Mouse (Mus musculus) CH12.LX (cell line): ENCODE data around the gene Tpst1. TPM values are rescaled to one million over a fixed set of nuclear protein-coding genes. Genes with fewer than 3 reads are reported as not detected.

Experiments
- DNase-seq: peaks from one replicate; pipeline ENCODE4 v3.0.0-alpha.2; 2013; ENCODE audit errors: extremely low read depth
- H3K27ac ChIP-seq: 2 replicates; pipeline ENCODE4 v1.5.1; 2012; ENCODE audit warnings: low read depth, mild to moderate bottlenecking, control low read depth, moderate library complexity; ENCODE audit not compliant: insufficient read depth
- H3K27me3 ChIP-seq: replicated peaks from 2 replicates; pipeline ENCODE3; 2012; ENCODE audit warnings: inconsistent platforms
- H3K36me3 ChIP-seq, 2 experiments: replicated peaks in 1 of 2; 2 replicates each; pipeline versions ENCODE3 to v1.6.1; 2012; ENCODE audit warnings: inconsistent platforms in 1 of 2, low read length in 1 of 2, mild to moderate bottlenecking in 1 of 2, mixed read lengths in 1 of 2, moderate library complexity in 1 of 2; ENCODE audit not compliant: control insufficient read depth in 1 of 2, insufficient read depth in 1 of 2
- H3K4me1 ChIP-seq, 2 experiments: 2 replicates each; pipeline ENCODE4 v1.6.1; 2012; ENCODE audit warnings: inconsistent platforms in 1 of 2, moderate library complexity in 1 of 2; ENCODE audit not compliant: insufficient read depth in 2 of 2, control insufficient read depth in 1 of 2
- H3K4me2 ChIP-seq: 2 replicates; pipeline ENCODE4 v1.6.1; 2012; ENCODE audit warnings: low read depth, mild to moderate bottlenecking, control low read depth; ENCODE audit not compliant: poor library complexity, insufficient read depth, severe bottlenecking
- H3K4me3 ChIP-seq, 3 experiments: fragments of 150-350 bp in 1 of 3; sonication (generic) in 1 of 3; replicated peaks in 1 of 3; 2 replicates each; pipeline versions ENCODE3 to v1.5.1; 2011 to 2012; ENCODE audit warnings: low read depth in 2 of 3, low read length in 2 of 3, mild to moderate bottlenecking in 2 of 3, moderate library complexity in 2 of 3, control low read depth in 1 of 3, improper control_type of control experiment in 1 of 3, inconsistent platforms in 1 of 3, mixed read lengths in 1 of 3; ENCODE audit not compliant: poor library complexity in 1 of 3
- H3K79me2 ChIP-seq: replicated peaks from 2 replicates; pipeline ENCODE4 v1.6.1; 2012; ENCODE audit warnings: mild to moderate bottlenecking, moderate library complexity; ENCODE audit not compliant: control insufficient read depth, poor library complexity, insufficient read depth, severe bottlenecking; ENCODE audit errors: extremely low read depth
- H3K9ac ChIP-seq: 2 replicates; pipeline ENCODE4 v1.6.1; 2012; ENCODE audit warnings: low read depth, mild to moderate bottlenecking, control low read depth, moderate library complexity; ENCODE audit not compliant: insufficient read depth
- H3K9me3 ChIP-seq: replicated peaks from 2 replicates; pipeline ENCODE3; 2012; ENCODE audit warnings: low read length, inconsistent platforms, mixed read lengths
- BHLHE40 ChIP-seq: IDR thresholded peaks from 2 replicates; pipeline ENCODE4 v1.6.1; 2011; ENCODE audit warnings: mild to moderate bottlenecking, low read depth, low read length, improper control_type of control experiment
- CHD1 ChIP-seq: IDR thresholded peaks from 2 replicates; pipeline ENCODE4 v1.6.1; 2012; ENCODE audit warnings: low read depth, low read length, improper control_type of control experiment, inconsistent platforms
- E2F4 ChIP-seq: IDR thresholded peaks from 2 replicates; pipeline ENCODE4 v1.6.1; 2011; ENCODE audit warnings: low read depth, low read length, improper control_type of control experiment; ENCODE audit not compliant: insufficient replicate concordance
- ELF1 ChIP-seq: IDR thresholded peaks from 2 replicates; pipeline ENCODE4 v1.6.1; 2014; ENCODE audit warnings: low read depth, mild to moderate bottlenecking, inconsistent platforms, low read length, improper control_type of control experiment
- ETS1 ChIP-seq: conservative IDR thresholded peaks from 2 replicates; pipeline ENCODE4 v1.6.1; 2012; ENCODE audit warnings: low read depth, mild to moderate bottlenecking, inconsistent platforms, low read length, improper control_type of control experiment, moderate library complexity
- GABPA ChIP-seq: IDR thresholded peaks from 2 replicates; pipeline ENCODE4 v1.6.1; 2012; ENCODE audit warnings: low read depth, low read length, improper control_type of control experiment, inconsistent platforms; ENCODE audit not compliant: insufficient replicate concordance
- HCFC1 ChIP-seq: IDR thresholded peaks from 2 replicates; pipeline ENCODE4 v1.6.1; 2012; ENCODE audit warnings: low read depth, mild to moderate bottlenecking, inconsistent platforms, low read length, improper control_type of control experiment
- IRF4 ChIP-seq: IDR thresholded peaks from 2 replicates; pipeline ENCODE4 v1.6.1; 2014; ENCODE audit warnings: low read depth, mild to moderate bottlenecking, inconsistent platforms, low read length, improper control_type of control experiment
- JUN ChIP-seq: IDR thresholded peaks from 2 replicates; pipeline ENCODE4 v1.6.1; 2011; ENCODE audit warnings: low read depth, mild to moderate bottlenecking, low read length, improper control_type of control experiment, moderate library complexity; ENCODE audit not compliant: insufficient read depth
- JUND ChIP-seq: conservative IDR thresholded peaks from 2 replicates; pipeline ENCODE4 v1.6.1; 2011; ENCODE audit warnings: low read depth, low read length, improper control_type of control experiment
- KAT2A ChIP-seq: IDR thresholded peaks from 2 replicates; pipeline ENCODE4 v1.6.1; 2012; ENCODE audit warnings: low read length, improper control_type of control experiment, inconsistent platforms; ENCODE audit not compliant: insufficient replicate concordance
- MAFK ChIP-seq: IDR thresholded peaks from 2 replicates; pipeline ENCODE4 v1.6.1; 2011; ENCODE audit warnings: low read length, improper control_type of control experiment; ENCODE audit not compliant: insufficient replicate concordance
- MAX ChIP-seq: IDR thresholded peaks from 2 replicates; pipeline ENCODE4 v1.6.1; 2011; ENCODE audit warnings: low read length, improper control_type of control experiment
- MAZ ChIP-seq: IDR thresholded peaks from 2 replicates; pipeline ENCODE4 v1.6.1; 2012; ENCODE audit warnings: low read depth, mild to moderate bottlenecking, inconsistent platforms, low read length, improper control_type of control experiment, moderate library complexity
- MXI1 ChIP-seq: IDR thresholded peaks from 2 replicates; pipeline ENCODE4 v1.6.1; 2011; ENCODE audit warnings: mild to moderate bottlenecking, low read depth, low read length, improper control_type of control experiment
- NRF1 ChIP-seq: IDR thresholded peaks from 2 replicates; pipeline ENCODE4 v1.6.1; 2014; ENCODE audit warnings: low read depth, mild to moderate bottlenecking, inconsistent platforms, low read length, improper control_type of control experiment, moderate library complexity
- RAD21 ChIP-seq: IDR thresholded peaks from 2 replicates; pipeline ENCODE4 v1.6.1; 2011; ENCODE audit warnings: low read depth, mild to moderate bottlenecking, low read length, improper control_type of control experiment, moderate library complexity
- RCOR1 ChIP-seq: conservative IDR thresholded peaks from 2 replicates; pipeline ENCODE4 v1.6.1; 2012; ENCODE audit warnings: low read depth, mild to moderate bottlenecking, inconsistent platforms, low read length, improper control_type of control experiment
- SIN3A ChIP-seq: IDR thresholded peaks from 2 replicates; pipeline ENCODE4 v1.6.1; 2012; ENCODE audit warnings: low read length, improper control_type of control experiment, inconsistent platforms
- TBP ChIP-seq: conservative IDR thresholded peaks from 2 replicates; pipeline ENCODE4 v1.6.1; 2011; ENCODE audit warnings: low read depth, low read length, improper control_type of control experiment
- TCF12 ChIP-seq: IDR thresholded peaks from 2 replicates; pipeline ENCODE4 v1.6.1; 2014; ENCODE audit warnings: low read depth, mild to moderate bottlenecking, inconsistent platforms, low read length, improper control_type of control experiment
- UBTF ChIP-seq: IDR thresholded peaks from 2 replicates; pipeline ENCODE4 v1.6.1; 2012; ENCODE audit warnings: low read depth, mild to moderate bottlenecking, inconsistent platforms, low read length, improper control_type of control experiment, moderate library complexity
- USF1 ChIP-seq: IDR thresholded peaks from 2 replicates; pipeline ENCODE4 v1.6.1; 2014; ENCODE audit warnings: low read depth, mild to moderate bottlenecking, inconsistent platforms, low read length, improper control_type of control experiment
- USF2 ChIP-seq: conservative IDR thresholded peaks from 2 replicates; pipeline ENCODE4 v1.6.1; 2011; ENCODE audit warnings: low read depth, low read length, improper control_type of control experiment
- ZC3H11A ChIP-seq: IDR thresholded peaks from 2 replicates; pipeline ENCODE4 v1.6.1; 2012; ENCODE audit warnings: low read depth, mild to moderate bottlenecking, inconsistent platforms, low read length, improper control_type of control experiment
- ZKSCAN1 ChIP-seq: IDR thresholded peaks from 2 replicates; pipeline ENCODE4 v1.6.1; 2012; ENCODE audit warnings: low read depth, inconsistent platforms, low read length, improper control_type of control experiment, borderline replicate concordance
- ZMIZ1 ChIP-seq: IDR thresholded peaks from 2 replicates; pipeline ENCODE4 v1.6.1; 2012; ENCODE audit warnings: low read depth, mild to moderate bottlenecking, inconsistent platforms, low read length, improper control_type of control experiment
- ZNF384 ChIP-seq: IDR thresholded peaks from 2 replicates; pipeline ENCODE4 v1.6.1; 2012; ENCODE audit warnings: low read depth, low read length, improper control_type of control experiment, inconsistent platforms
- dilution Hi-C: fragments of 300-500 bp; cut with MboI; formaldehyde crosslinking; loops from 2 replicates; pipeline ENCODE4 v1.14.3; 2020; ENCODE audit warnings: low sequenced_read_pairs; ENCODE audit not compliant: extremely low pct_unique_long_range_greater_than_20kb, extremely low pct_ligation_motif_present
- in situ Hi-C: fragments of 300-500 bp; cut with MboI; formaldehyde crosslinking; loops from 3 replicates; pipeline ENCODE4 v1.14.3; 2019; ENCODE audit warnings: low sequenced_read_pairs, low pct_ligation_motif_present, low pct_unique_long_range_greater_than_20kb, mixed read lengths
- polyA plus RNA-seq: library from polyadenylated mRNA; unstranded; fragments of >175 nt; gene quantifications from 2 replicates; pipeline ENCODE4 v1.2.1, GENCODE M21; 2012; ENCODE audit warnings: low read depth; ENCODE audit not compliant: insufficient read length
- total RNA-seq, 2 experiments: library from RNA; depleted of rRNA; stranded (reverse); fragments of 300-350 nt in 1 of 2; fragments of >200 nt in 1 of 2; gene quantifications; 2 replicates each; pipeline ENCODE4 v1.2.3; 2012 to 2014

Gene Tpst1
- total RNA-seq (2012; rRNA removed) = 36.8 and 45.5 TPM in 2 replicates
- 49.9 and 52.5 TPM in 2 replicates for total RNA-seq (2014; rRNA removed)
- 43.2 and 50.4 TPM in 2 replicates for polyA plus RNA-seq

DNA sequence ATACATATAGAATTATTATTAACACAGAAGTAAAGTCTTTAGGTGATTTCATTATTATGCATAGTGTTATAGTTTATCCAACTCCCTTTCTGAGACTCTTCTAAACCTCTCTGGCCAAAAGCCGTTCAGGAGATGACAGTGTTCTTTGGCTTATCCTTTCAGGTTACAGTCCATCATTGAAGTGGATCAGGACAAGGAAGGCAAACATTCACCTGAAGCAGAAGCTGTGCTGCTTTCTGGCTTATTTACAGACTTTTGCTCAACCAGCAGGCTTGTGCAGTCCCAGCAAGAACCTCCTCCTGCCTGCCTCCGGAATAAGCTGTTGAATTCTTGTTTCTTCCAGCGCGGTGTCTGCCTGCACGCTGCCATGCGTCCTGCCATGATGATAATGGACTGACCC lies at the start of gene Tpst1:
Gene Tpst1 (plus strand): TSS at position 301 of the 400 bp plus-strand sequence.
- H3K4me3 ChIP-seq = no peak within 1 kb of the TSS
- no peaks in the 10 kb centered on the region for H3K36me3 ChIP-seq
- H3K9ac ChIP-seq = no peak within 1 kb of the TSS
- no peak within 1 kb of the TSS for H3K4me2 ChIP-seq
- no peak for DNase-seq
- in situ Hi-C loops = no loop called here
- no peaks in the 10 kb centered on the region for H3K79me2 ChIP-seq
- H3K27me3 ChIP-seq = peaks cover 1% of the 10 kb centered on the region
- no peak within 1 kb of the TSS for H3K27ac ChIP-seq
- TF ChIP-seq NRF1 (no peak), UBTF (no peak), MAFK (no peak), ZKSCAN1 (no peak), ELF1 (no peak)
- dilution Hi-C loops = no loop called here
- H3K4me1 ChIP-seq = peaks cover 0 to 9% of the 10 kb centered on the region in 2 experiments; a peak in 2 of 4 replicates
- peaks cover 3% of the 10 kb centered on the region for H3K9me3 ChIP-seq

DNA sequence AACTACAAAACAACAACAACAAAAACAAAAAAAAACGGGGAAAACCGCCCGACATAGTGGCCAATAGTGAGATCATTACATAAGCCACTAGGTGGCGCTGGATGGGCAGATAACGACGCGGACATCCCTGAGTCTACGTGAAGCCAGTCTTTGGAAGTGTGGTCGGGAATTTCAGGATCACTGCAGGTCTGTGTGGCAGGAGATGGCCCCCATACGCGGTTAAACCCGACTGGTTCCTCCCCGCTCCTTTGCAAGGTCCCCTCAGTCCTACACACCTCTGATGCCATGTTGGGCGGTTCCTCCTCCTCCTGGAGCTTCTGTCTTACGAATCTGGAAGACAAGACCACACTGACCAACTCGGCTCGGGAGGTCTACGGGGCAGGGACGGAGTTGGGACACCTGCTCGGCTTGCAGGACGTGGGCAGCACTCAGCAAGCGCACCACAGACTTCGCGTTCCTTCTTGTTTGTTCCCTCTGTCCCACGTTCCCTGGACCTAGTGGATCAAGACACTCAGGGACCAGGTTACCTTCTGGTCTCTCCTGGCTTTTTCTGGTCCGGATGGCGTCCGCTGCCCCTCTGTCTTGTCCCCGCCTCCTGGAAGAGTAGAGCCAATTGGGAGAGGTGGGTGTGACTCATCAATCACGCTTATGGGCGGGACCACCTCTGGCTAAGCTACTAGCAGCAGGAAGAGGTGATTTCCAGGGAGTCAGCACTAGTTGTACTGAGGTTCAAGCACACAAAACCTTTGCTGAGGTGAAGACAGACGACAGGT lies 49.2 kb upstream of the Tpst1 start:
- H3K4me1 ChIP-seq = peaks cover 22 to 48% of the 10 kb centered on the region in 2 experiments
- no peak for TF ChIP-seq UBTF
- TF ChIP-seq ZKSCAN1 = no peak
- TF ChIP-seq CHD1 = no peak
- no peak; the same call in 1 of the 2 replicates for TF ChIP-seq MAX
- peak; percentile 30; the same call in 1 of the 2 replicates for TF ChIP-seq JUND
- TF ChIP-seq SIN3A = peak; percentile 74
- TF ChIP-seq MAFK = 0 out of 2 replicates have a peak, but pooled peaks have one; percentile 25
- peak; percentile 11; the same call in 1 of the 2 replicates for TF ChIP-seq NRF1
- TF ChIP-seq BHLHE40 = peak; percentile 85
- TF ChIP-seq USF2 = no peak
- no peak for TF ChIP-seq ETS1
- no peak for TF ChIP-seq MAZ
- peak; percentile 20 for TF ChIP-seq MXI1
- TF ChIP-seq GABPA = no peak
- TF ChIP-seq TCF12 = peak; percentile 75; the same call in 1 of the 2 replicates
- no peak for TF ChIP-seq USF1
- peak; percentile 28; the same call in 1 of the 2 replicates for TF ChIP-seq JUN
- TF ChIP-seq HCFC1 = peak; percentile 55; the same call in 1 of the 2 replicates
- TF ChIP-seq ZNF384 = peak; percentile 70
- no peak for TF ChIP-seq ZC3H11A
- TF ChIP-seq KAT2A = no peak
- 0 out of 2 replicates have a peak, but pooled peaks have one; percentile 38 for TF ChIP-seq RCOR1
- TF ChIP-seq RAD21 = peak; percentile 46
- TF ChIP-seq E2F4 = no peak
- no peak; the same call in 1 of the 2 replicates for TF ChIP-seq IRF4
- peak; percentile 85 for TF ChIP-seq ZMIZ1
- TF ChIP-seq TBP = peak; percentile 90

More for the DNA sequence above, 49.2 kb upstream of the Tpst1 start:
- H3K4me2 ChIP-seq = peak overlapping the region; percentile 76
- peak overlapping the region; percentile 65 to 100 (median 99) for H3K4me3 ChIP-seq
- H3K9me3 ChIP-seq = no peaks in the 10 kb centered on the region
- H3K9ac ChIP-seq = peak overlapping the region; percentile 91
- H3K36me3 ChIP-seq = peaks cover under 1 to 17% of the 10 kb centered on the region in 2 experiments
- dilution Hi-C loops (no loop called here), in situ Hi-C loops (no loop called here)
- H3K27ac ChIP-seq = peak overlapping the region; percentile 84
- peak; percentile 95 for DNase-seq
- H3K79me2 ChIP-seq = no peaks in the 10 kb centered on the region
- peaks cover 6% of the 10 kb centered on the region for H3K27me3 ChIP-seq
